Mouse (Mus musculus): Measurements from ENCODE around the gene Bex3. TPM values are rescaled to one million over a fixed set of nuclear protein-coding genes. Genes with fewer than 3 reads are reported as not detected.
A peak's percentile ranks its signal among the peaks of the same experiment; 100 is the strongest.
"Not testable (repeated sequence)": the region's sequence is repeated elsewhere in the genome, so short reads cannot be mapped to it uniquely, and the experiment has no call there.

Bex3 gene
- polyA plus RNA-seq (2015; fragmentation: Nextera tagmentation; extraction: Ambion mirVana), result 724 and 725 TPM in 2 replicates

DNA sequence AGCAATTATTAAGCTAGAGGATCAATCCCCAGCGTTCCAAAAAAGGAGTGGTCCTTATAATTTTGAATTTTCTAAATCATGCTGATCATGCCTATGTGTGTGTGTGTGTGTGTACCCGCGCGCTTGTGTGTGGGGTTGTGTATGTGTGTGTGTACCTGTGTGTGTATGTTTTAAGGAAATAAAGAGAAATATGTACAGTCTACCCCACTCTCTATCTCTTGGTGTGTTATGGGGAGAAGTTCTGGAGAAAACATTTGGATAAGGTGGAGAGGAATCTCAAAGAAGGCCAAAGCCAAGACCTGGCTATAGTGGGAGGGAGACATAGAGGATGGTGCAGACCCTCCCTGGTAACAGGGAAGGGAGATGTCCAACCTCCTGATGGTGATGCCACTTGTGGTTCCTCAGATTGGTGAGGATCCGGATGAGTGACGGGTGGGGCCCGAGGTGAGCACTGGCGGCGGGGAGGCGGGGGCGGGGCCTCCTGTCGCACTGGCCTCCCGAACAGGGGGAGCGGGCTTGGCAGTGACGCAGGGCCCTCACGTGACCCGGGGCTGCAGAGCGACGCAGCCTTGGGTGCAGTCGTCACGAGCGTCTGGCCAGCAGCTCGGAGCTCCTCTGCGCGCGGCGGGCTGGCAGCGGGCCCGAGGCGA, at the start of gene Bex3:
Gene Bex3 (plus strand): TSS at position 511 of the 650 bp plus-strand sequence.
- Histone ChIP-seq H3K4me2 (peak within 1 kb of the TSS; percentile 61), H3K9ac (peak within 1 kb of the TSS; percentile 70), H3K4me3 (peak within 1 kb of the TSS; percentile 46), H3K27ac (peak within 1 kb of the TSS; percentile 85), H3K4me1 (replicated peaks) (peaks cover 11% of the 10 kb centered on the region)
- not testable (repeated sequence) for H3K27me3 ChIP-seq, H3K9me3 ChIP-seq, H3K36me3 ChIP-seq
- peak; percentile 97 for ATAC-seq (ENCODE audit: low FRiP score)
- WGBS, result 78% methylated on average over 4 of the region's 30 CpGs

GRCm38 (mm10) chrX:136223714-136224113, 46.3 kb upstream of the Bex3 start:
- Histone ChIP-seq H3K27me3 (0 out of 2 replicates have a peak, but pooled peaks cover 2% of the 10 kb centered on the region), H3K4me3 (no peak overlapping the region), H3K4me2 (no peak overlapping the region), H3K4me1 (replicated peaks) (no peaks in the 10 kb centered on the region), H3K9ac (no peak overlapping the region), H3K27ac (no peak overlapping the region), H3K9me3 (no peaks in the 10 kb centered on the region), H3K36me3 (no peaks in the 10 kb centered on the region)
- ATAC-seq (ENCODE audit: low FRiP score), result no peak
- WGBS, result 79% methylated on average over 6 of the region's 6 CpGs

DNA sequence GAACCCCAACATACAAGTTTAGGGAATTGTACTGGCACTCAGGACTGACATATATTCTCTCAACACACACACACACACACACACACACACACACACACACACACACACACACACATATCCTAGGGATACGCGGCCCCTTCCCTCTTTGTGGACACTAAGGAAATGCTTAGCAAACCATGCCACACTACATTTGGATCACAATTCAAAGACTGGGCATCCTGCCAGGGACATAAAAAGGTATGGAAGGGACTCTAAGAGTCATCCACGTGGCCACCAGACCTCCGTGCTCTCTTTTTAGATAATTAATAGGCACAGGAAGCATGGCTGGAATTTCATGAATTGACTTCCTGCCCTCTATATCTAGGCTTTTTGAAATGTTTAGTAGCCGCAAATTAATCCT, 42.3 kb upstream of the Bex3 start:
- no peak overlapping the region for H3K27ac ChIP-seq
- 52% methylated on average over 5 of the region's 5 CpGs for WGBS
- no peaks in the 10 kb centered on the region for H3K4me1 ChIP-seq (replicated peaks)
- H3K9ac ChIP-seq, result no peak overlapping the region
- ATAC-seq (ENCODE audit: low FRiP score), result no peak
- 0 out of 2 replicates have a peak, but pooled peaks cover 5% of the 10 kb centered on the region for H3K27me3 ChIP-seq
- H3K4me3 ChIP-seq, result no peak overlapping the region
- no peak overlapping the region for H3K4me2 ChIP-seq
- no peaks in the 10 kb centered on the region for H3K9me3 ChIP-seq
- no peaks in the 10 kb centered on the region for H3K36me3 ChIP-seq

GRCm38 (mm10) chrX:136238118-136238517, 31.9 kb upstream of the Bex3 start:
- Histone ChIP-seq H3K4me3 (no peak overlapping the region), H3K4me1 (replicated peaks) (no peaks in the 10 kb centered on the region), H3K9ac (no peak overlapping the region), H3K27me3 (no peaks in the 10 kb centered on the region), H3K4me2 (no peak overlapping the region), H3K36me3 (no peaks in the 10 kb centered on the region), H3K27ac (no peak overlapping the region), H3K9me3 (no peaks in the 10 kb centered on the region)
- WGBS, result 49% methylated on average over 3 of the region's 3 CpGs
- no peak for ATAC-seq (ENCODE audit: low FRiP score)

- Histone ChIP-seq H3K4me1 (replicated peaks) (no peaks in the 10 kb centered on the region; the same call in 1 of the 2 replicates), H3K9ac (no peak overlapping the region), H3K4me3 (no peak overlapping the region), H3K4me2 (no peak overlapping the region), H3K27ac (no peak overlapping the region), H3K9me3 (no peaks in the 10 kb centered on the region), H3K36me3 (no peaks in the 10 kb centered on the region), H3K27me3 (no peaks in the 10 kb centered on the region)
- WGBS, result 92% methylated on average over 2 of the region's 2 CpGs
- ATAC-seq (ENCODE audit: low FRiP score), result no peak
Measured at GRCm38 (mm10) chrX:136243181-136243580, 26.9 kb upstream of the Bex3 start.

DNA sequence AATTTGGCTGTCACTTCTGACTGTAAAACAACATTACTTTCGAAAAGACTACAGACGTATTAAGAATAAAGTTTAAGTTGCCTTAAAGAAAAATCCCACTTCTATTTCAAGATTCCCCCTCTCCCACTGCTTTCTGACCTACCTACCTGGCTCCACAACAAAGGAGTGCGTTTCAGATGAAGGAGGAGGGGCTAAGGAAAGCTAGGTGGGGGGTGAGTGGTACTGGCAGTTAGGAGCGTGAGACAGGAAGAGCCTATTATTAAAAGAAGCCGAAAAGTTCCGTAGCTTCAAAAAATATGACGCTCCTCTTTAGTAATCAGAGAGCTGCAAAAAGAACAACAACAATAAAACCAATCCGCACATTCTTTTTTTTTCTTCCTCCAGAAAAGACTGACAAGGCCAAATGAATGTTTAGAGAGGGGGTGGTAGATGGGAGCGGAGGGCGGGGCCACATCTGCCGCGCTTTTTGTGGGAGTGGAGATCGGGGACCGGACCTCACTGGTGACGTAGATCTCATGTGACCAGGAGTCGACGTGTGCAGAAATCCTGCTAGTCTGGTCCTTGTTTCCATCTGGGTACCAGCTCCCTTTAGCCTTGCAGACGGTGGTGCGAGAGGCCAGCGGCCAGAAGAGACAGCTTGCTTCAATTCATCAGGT, 25.4 kb upstream of the Bex3 start, which contains the start of gene Tceal9:
Gene Tceal9 (plus strand): TSS at position 506 of the 656 bp plus-strand sequence.
- Histone ChIP-seq H3K36me3 (no peaks in the 10 kb centered on the region), H3K4me1 (replicated peaks) (no peaks in the 10 kb centered on the region; the same call in 1 of the 2 replicates), H3K4me2 (peak within 1 kb of the TSS; percentile 55), H3K27me3 (no peaks in the 10 kb centered on the region), H3K9ac (peak within 1 kb of the TSS; percentile 80), H3K4me3 (peak within 1 kb of the TSS; percentile 57), H3K9me3 (no peaks in the 10 kb centered on the region), H3K27ac (peak within 1 kb of the TSS; percentile 83)
- 19% methylated on average over 20 of the region's 20 CpGs for WGBS
- ATAC-seq (ENCODE audit: low FRiP score), result peak; percentile 97

DNA sequence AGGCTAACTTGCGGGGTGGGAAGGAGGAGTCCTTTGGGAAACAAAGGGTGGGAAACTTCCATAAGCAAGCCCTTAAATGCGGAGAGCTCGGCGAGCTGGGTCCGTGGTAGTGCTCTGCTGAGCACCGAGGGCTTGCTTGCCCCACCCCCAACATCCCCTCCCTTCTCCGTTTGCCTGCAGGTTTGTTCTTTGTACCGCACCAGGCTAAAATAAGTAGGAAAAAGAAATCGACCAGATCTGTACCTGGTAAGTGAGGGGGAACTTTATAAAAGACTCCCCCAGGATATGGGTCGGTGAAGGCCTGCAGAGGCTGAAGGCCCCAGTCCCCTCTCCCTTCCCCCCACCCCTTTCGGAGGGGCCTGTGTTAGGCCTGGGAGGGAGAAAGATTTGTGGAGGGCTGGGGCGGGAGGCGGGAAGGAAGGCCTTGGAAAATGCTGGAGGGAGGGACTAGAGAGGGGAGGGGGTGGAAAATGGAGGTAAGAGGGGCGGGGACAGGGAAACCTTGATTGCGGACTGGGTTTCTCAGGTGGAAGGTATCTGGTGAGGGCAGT, 24.5 kb upstream of the Bex3 start:
- Histone ChIP-seq H3K36me3 (no peaks in the 10 kb centered on the region), H3K9me3 (no peaks in the 10 kb centered on the region), H3K9ac (peak overlapping the region; percentile 80), H3K4me1 (replicated peaks) (no peaks in the 10 kb centered on the region; the same call in 1 of the 2 replicates), H3K4me3 (peak overlapping the region; percentile 57), H3K27me3 (no peaks in the 10 kb centered on the region), H3K4me2 (peak overlapping the region; percentile 55), H3K27ac (peak overlapping the region; percentile 83)
- WGBS, result 14% methylated on average over 11 of the region's 15 CpGs
- ATAC-seq (ENCODE audit: low FRiP score), result peak; percentile 87

DNA sequence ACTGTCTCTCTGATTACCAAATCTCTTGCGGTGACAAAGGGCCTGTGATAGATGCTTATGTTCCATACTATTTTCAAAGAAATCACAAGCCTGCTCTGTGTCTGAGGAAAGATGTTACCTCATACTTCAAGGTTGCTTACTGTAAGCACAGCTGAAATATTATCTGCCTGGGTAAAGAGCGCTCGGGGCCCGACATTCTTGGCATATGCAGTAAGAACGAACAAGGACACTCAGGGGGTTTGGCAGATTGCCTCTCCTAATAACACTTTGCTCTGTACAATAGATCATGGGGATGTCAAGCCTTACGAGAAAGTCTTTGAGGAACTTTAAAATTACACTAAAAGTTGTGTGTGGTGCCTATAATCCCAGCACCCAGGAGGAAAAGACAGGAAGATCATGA, 21.2 kb upstream of the Bex3 start:
- H3K27ac ChIP-seq, result no peak overlapping the region
- H3K9ac ChIP-seq, result no peak overlapping the region
- no peak overlapping the region for H3K4me3 ChIP-seq
- no peaks in the 10 kb centered on the region; the same call in 1 of the 2 replicates for H3K4me1 ChIP-seq (replicated peaks)
- no peaks in the 10 kb centered on the region for H3K36me3 ChIP-seq
- no peaks in the 10 kb centered on the region for H3K27me3 ChIP-seq
- H3K9me3 ChIP-seq, result no peaks in the 10 kb centered on the region
- no peak for ATAC-seq (ENCODE audit: low FRiP score)
- WGBS, result 81% methylated on average over 6 of the region's 6 CpGs
- no peak overlapping the region for H3K4me2 ChIP-seq

DNA sequence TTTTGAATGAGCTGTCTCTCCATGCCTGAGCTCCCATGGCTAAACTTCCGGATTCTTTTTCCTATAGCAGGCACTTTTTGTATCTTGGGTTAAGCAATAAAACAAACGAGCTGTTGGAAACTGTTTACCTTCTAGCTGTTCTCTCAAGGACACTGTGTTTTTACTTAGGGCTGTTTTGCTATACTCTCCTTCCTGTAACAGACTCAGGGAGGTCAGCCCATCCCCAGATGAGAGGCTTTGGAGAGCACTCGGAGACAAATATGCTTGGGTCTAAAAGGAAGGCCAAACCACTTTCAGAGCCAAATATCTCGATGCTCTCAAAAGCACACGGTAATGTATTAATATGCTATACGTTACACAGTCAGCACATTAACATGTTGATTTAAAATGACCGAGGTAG, 20.4 kb upstream of the Bex3 start:
- Histone ChIP-seq H3K4me2 (no peak overlapping the region), H3K27me3 (no peaks in the 10 kb centered on the region), H3K36me3 (no peaks in the 10 kb centered on the region), H3K9ac (no peak overlapping the region), H3K9me3 (no peaks in the 10 kb centered on the region), H3K4me1 (replicated peaks) (no peaks in the 10 kb centered on the region; the same call in 1 of the 2 replicates), H3K4me3 (no peak overlapping the region), H3K27ac (no peak overlapping the region)
- 86% methylated on average over 7 of the region's 7 CpGs for WGBS
- ATAC-seq (ENCODE audit: low FRiP score), result no peak

DNA sequence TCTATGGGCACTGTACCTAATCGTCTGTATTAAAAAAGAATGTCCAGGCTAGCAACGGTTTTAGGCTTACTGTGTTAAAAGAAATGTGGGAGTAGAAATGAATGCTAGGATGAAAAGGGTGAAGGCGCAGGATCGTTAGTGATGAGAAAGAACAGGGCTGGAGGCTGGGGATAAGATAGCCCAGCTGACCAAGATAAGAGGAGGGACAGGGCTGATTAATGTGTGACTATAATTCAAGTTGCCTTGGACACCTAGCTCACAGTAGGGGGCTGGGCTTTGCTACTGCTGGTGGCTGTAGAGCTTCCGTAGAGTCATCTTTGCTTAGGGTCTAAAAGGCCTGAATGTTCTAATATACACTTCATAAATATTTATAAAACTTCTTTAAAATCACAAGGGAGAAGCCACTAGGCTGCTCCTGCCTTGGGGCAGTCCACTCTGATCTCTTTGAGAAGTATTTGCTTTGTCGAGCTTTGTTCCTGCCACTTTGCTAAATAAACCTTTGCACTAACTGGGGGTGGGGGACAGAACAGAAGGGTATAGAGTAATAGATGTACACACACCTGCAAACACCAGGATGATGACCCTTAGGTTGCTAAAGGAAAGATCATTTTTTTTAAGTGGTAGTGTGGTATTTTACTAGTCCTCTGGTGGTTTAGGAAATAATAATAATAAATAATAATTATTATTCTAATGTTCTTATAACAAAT, 17.9 kb upstream of the Bex3 start:
- ATAC-seq (ENCODE audit: low FRiP score), result no peak
- Histone ChIP-seq H3K4me3 (no peak overlapping the region), H3K27me3 (no peaks in the 10 kb centered on the region), H3K4me2 (no peak overlapping the region), H3K36me3 (no peaks in the 10 kb centered on the region), H3K9ac (no peak overlapping the region), H3K9me3 (no peaks in the 10 kb centered on the region), H3K27ac (no peak overlapping the region), H3K4me1 (replicated peaks) (no peaks in the 10 kb centered on the region)
- WGBS, result 54% methylated on average over 6 of the region's 6 CpGs

GRCm38 (mm10) chrX:136267720-136268119, 2.3 kb upstream of the Bex3 start:
- no peaks in the 10 kb centered on the region; the same call in 1 of the 2 replicates for H3K36me3 ChIP-seq
- H3K4me1 ChIP-seq (replicated peaks), result peaks cover 11% of the 10 kb centered on the region
- ATAC-seq (ENCODE audit: low FRiP score), result no peak
- H3K9me3 ChIP-seq, result no peaks in the 10 kb centered on the region
- WGBS, result 78% methylated on average over 5 of the region's 5 CpGs
- H3K27me3 ChIP-seq, result no peaks in the 10 kb centered on the region; the same call in 1 of the 2 replicates
- H3K4me2 ChIP-seq, result no peak overlapping the region
- H3K27ac ChIP-seq, result no peak overlapping the region
- no peak overlapping the region for H3K4me3 ChIP-seq
- no peak overlapping the region for H3K9ac ChIP-seq

- 84% methylated on average over 4 of the region's 4 CpGs for WGBS
- H3K4me2 ChIP-seq, result no peak overlapping the region
- H3K9ac ChIP-seq, result no peak overlapping the region
- no peak overlapping the region for H3K4me3 ChIP-seq
- no peaks in the 10 kb centered on the region; the same call in 1 of the 2 replicates for H3K27me3 ChIP-seq
- H3K36me3 ChIP-seq, result no peaks in the 10 kb centered on the region; the same call in 1 of the 2 replicates
- no peak for ATAC-seq (ENCODE audit: low FRiP score)
- peaks cover 11% of the 10 kb centered on the region for H3K4me1 ChIP-seq (replicated peaks)
- no peak overlapping the region for H3K27ac ChIP-seq
- no peaks in the 10 kb centered on the region for H3K9me3 ChIP-seq
Measured at GRCm38 (mm10) chrX:136268173-136268572, 1.9 kb upstream of the Bex3 start.

Measured in hindbrain, embryonic 13.5 days (tissue).